Mouse (Mus musculus) cerebellum, adult 11-12 months (tissue): ENCODE measurements around the gene Tsga8.

ENCODE experiments used
- DNase-seq: peaks from one replicate; pipeline ENCODE4 v3.0.0; 2022

The Tsga8 gene

DNA sequence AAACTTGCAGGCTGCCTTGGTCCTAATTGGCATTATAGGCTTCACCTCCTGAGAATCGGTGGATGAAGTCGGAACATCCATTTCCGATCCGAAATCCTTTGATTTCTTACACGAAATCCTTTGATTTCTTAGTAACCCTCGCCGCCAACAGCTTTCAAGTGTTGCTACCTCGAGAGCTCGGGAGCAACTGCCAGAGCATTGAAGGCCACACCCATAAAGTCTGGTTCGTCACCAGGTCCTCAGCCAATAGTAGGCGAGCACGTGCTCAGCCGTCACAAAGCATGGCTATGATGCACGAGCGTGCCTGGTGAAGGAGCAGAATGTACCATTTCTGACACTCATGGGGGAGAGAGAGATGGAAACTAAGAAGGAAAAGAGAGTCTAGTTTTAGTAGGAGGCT lies at the start of gene Tsga8:
Tsga8 (minus strand) TSS at position 327 of the 400 bp plus-strand sequence.
- DNase-seq: no peak
